Mouse (Mus musculus) gastrocnemius, adult 8-10 months (tissue): ENCODE measurements around the gene Macf1. TPM values are rescaled to one million over a fixed set of nuclear protein-coding genes. Genes with fewer than 3 reads are reported as not detected.
A peak's percentile ranks its signal among the peaks of the same experiment; 100 is the strongest.
"Not testable (repeated sequence)": the region's sequence is repeated elsewhere in the genome, so short reads cannot be mapped to it uniquely, and the experiment has no call there.

Experiments
- DNase-seq, 2 experiments: peaks; one replicate each; pipeline ENCODE4 v3.0.0; 2022; ENCODE audit warnings: low spot score in 2 of 2
- microRNA-seq: library from miRNA; unstranded; fragments of <30 nt; microRNA quantifications from one replicate; pipeline ENCODE4 v1.2.0, GENCODE M21; 2022
- total RNA-seq, 4 experiments: library from RNA; stranded (reverse); gene quantifications; 2 replicates each; pipeline ENCODE4 v1.2.4; 2022

Macf1 gene
- total RNA-seq, 4 experiments from 2014 or later = 49.5 to 63.7 (median 57.9) TPM

DNA sequence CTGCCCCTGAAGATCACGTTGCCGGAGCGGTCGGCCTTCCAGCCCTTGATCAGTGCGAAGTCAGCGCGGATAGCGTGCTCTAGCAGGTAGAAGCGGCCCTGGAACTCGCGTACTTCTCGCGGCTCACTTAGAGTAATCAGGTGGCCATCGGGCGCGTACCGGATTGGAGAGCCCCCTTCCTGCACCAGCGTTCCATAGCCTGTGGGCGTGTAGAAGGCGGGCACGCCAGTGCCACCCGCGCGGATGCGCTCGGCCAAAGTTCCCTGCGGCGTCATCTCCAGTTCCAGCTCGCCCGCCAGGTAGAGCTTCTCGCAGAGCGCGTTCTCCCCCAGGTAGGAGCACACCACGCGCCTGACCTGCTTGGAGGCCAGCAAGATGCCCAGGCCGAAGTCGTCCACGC is 361.2 kb downstream of the Macf1 start:
- DNase-seq = not testable (repeated sequence)

DNA sequence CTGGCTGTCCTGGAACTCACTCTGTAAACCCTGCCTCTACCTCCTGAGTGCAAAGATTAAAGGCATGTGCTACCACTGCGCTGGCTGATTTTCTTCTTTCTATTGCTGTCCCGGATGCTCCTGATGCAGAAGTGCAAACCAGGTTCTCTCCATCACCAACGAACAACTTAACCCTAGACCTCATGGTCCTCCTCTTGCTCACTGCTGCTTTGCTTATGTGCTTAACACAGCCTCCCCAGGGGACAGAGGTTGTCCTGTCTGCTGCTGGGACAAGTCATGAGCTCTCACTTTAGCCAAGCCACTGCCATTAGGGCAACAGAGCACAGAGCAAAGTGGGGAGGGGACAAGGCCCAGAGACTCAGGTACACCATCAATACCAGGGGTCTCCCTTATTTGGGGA is 369.7 kb downstream of the Macf1 start:
- no peak for DNase-seq

DNA sequence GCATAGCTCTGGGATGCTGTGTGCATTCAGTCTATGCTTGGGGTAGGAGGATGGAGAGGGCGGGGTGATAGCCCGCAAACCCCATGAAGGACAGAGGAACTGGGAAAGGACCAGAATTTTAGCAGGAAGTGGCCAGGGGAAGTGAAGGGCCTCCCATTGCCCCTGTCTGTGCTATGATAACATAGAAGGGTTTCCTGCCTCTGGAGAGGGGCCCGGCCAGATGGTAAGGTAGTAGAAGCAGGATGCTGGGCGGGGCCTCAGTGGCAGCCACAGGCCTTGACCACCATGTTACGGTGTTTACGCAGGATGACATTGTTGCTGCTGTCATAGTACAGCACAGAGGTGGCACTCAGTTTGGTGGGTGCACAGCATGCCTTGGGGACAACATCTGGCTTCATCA is 371.1 kb downstream of the Macf1 start:
- no peak for DNase-seq

DNA sequence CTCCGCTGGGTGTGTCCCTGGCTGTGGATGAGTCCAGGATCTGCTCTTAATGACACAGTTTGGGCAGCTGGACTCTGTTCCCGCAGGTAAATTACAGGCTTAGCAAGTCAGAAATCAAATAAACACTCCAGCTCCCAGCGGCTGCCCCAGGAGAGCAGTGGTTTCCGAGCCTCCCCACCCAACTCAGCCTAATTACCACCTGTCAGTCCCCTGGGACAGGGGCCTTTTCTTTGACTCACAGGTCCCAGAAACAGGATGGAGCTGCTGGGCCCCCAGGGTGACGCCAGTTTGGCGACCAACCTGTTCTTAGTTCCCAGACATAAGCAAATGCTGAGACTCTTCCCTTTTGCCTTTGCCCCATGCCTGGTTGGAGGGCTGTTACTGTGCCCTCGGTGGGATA is 372.3 kb downstream of the Macf1 start:
- DNase-seq = no peak

DNA sequence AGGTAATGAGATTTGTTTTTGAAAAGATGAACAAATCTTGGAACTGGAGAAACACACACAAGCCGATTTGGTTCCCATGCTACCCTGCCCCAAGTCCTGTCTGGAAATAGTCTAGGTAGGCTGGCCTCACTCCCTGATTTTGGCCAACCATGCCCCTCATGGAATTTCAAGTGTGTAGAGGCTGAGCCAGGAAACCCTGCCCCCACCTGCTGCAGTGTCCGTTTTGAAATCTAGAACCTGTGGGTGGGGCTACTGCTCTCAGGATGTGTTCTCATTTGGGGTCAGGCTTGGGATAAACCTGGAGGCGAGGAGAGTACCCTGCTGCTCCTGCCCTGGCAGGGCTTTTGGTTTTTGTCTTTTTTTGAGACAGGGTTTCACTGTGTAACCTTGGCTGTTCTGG is 375.9 kb downstream of the Macf1 start:
- DNase-seq = peak; percentile 17 to 38

DNA sequence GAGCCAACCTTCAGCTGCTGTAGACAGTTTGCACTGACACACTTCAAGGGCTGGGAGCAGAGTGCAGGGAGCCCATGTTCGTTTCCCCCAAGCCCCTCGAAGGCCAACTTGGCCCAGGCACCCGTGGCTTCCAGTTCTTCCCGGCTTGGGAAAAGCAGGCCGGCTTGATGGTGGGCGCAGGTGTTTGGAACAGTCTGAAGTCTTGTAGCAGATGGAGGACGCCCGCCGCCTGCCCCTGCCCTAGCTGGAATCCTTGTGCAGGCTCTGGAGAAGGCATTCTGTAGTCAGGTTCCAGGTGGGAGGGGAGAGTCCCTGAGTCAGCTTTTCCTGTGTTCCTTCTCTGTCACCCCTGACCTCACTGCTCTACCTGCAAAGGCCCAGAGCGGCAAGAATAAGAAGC is 377.2 kb downstream of the Macf1 start:
- DNase-seq = no peak

DNA sequence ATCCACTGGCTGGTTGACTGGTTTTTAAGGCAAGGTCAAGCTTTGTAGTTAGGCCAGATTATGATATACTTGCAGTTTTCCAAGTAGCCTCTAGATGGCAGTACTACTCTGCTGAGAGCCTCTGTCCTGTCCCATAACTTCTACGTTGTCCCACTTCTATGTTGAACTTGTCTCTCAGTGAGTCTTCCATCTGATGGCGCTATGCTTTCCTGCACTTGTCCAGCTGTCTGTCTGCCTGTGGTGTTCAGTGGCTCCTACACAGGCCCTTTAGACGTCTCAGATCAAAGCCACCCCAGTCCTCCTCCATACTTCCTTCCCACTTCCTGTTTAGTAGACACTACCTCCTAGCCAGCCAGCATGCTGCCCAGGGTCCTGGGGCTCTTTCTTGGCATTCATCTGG is 378.4 kb downstream of the Macf1 start:
- DNase-seq = no peak

Small RNA genes within 50 kb of the gene (microRNA-seq; reads per million reads assigned to microRNA genes)
- gene Mir6398 = not detected

Other genes with a start within 250 kb of the Macf1 start
- 100 to 1,000 TPM; 230 to 275 (median 261) TPM for gene Ndufs5, start 33.8 kb upstream of the Macf1 start, total RNA-seq
- gene Akirin1, start 66.0 kb upstream of the Macf1 start, total RNA-seq = 10 to 100 TPM; 20.2 to 33.9 (median 25.3) TPM
- gene Rhbdl2, start 103.5 kb upstream of the Macf1 start, total RNA-seq = not detected
- not detected for gene 4933427I04Rik, start 175.3 kb upstream of the Macf1 start, total RNA-seq
- gene Mycbp, start 220.5 kb upstream of the Macf1 start, total RNA-seq = 10 to 100 TPM; 12.3 to 34.6 (median 21.5) TPM
- gene Rragc, start 233.1 kb upstream of the Macf1 start, total RNA-seq = 10 to 100 TPM; 17.9 to 27.2 (median 21.3) TPM
- gene 4930535I16Rik, start 233.7 kb upstream of the Macf1 start, total RNA-seq = not detected